Mouse (Mus musculus) lung, postnatal 25 days (tissue): ENCODE measurements around the gene AL731706.1.

Experiments used
- DNase-seq: peaks from one replicate; pipeline ENCODE4 v3.0.0; 2022; ENCODE audit warnings: low spot score

The AL731706.1 gene

DNA sequence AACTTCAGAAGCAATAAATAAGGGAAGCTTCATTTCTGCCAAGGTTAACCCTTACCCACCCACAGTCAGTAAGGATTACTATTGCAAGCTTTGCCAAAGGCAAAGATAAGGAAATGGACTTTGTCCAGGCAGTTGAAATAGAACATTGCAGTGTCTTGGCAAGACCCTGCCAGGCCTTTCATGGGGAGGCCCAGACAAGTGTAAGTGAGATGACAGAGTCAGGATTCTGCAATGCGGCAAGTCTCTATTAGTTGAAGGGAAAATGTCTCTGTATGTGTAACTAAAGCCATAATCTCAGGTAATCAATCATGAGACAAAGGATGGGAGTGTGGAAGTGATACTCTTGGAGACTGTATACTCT is 56.5 kb downstream of the AL731706.1 start:
- no peak for DNase-seq

DNA sequence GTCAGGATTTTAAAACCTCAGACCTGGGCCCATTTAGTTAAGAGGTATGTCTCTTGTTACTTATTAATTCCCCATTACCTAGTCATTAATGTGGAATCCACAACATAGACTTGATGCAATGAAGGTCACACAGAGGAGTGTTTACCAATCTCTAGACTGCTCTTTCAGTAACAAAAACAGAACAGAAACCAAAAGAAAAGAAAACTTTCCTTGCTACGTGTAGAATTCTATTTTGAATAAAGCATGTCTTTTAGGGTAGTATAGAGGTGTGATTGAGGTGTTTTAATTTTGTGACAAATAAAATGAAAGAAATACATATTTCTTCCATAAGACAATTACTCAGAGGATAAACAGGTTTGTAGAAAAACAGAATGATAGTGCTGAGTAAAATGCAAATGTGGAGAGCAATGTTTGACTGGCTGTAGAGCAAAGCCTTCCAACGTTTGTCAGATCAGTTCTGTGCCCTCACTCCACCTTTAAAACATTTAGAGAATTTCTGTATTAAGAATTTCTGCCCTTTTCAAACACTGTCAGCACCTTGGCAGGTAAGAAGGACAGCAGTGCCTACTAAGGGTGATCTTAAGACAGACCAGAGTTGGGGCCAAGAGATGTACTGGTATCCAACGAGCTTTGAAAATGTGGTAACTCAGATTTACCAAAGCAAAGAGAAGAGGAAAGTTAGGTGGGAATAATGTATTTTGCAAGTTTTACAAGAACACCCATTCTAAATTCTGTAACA is 57.0 kb downstream of the AL731706.1 start:
- DNase-seq: no peak

DNA sequence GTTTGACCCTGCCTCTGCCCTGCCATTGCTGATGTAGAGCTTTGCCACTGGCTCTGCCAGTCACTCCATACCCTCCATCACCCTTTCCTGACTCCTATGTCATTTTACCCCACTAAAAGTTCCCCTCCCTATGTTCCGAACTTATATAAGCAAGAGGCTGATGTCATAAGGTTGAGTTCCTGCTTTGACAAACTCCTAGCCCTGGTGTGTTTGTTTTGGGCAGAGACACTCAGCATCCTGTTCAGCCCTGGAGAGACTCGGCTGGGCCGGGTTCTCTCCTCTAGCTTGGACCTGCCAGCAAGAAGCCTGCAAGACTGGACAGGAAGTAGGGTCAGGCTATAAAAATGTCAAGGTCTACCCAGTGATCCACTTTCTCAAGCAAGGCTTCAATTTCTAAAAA is 58.3 kb downstream of the AL731706.1 start:
- DNase-seq: peak; percentile 2
